Mouse (Mus musculus) lung, adult 2 months (tissue): Measurements from ENCODE around the gene Sox21.

Source experiments
- CTCF ChIP-seq: fragments of 200-500 bp; IDR thresholded peaks from 2 replicates; pipeline ENCODE4 v1.5.1; 2011; ENCODE audit warnings: mild to moderate bottlenecking, low read length, control low read depth; ENCODE audit not compliant: insufficient read depth
- POLR2A ChIP-seq: fragments of 200-500 bp; IDR thresholded peaks from 2 replicates; pipeline ENCODE4 v1.6.1; 2011; ENCODE audit warnings: low read depth, mild to moderate bottlenecking, control low read depth, low read length, borderline replicate concordance; ENCODE audit errors: extremely low read depth

- no peak for TF ChIP-seq CTCF
- no peak for TF ChIP-seq POLR2A
These were observed at the start of gene Sox21 for GRCm38 (mm10) chr14:118236886-118237289.
